Mouse (Mus musculus) embryo, embryonic 11.5 days (tissue): ENCODE results near the gene Atn1.
A peak's percentile ranks its signal among the peaks of the same experiment; 100 is the strongest.

ENCODE experiments used
- DNase-seq: peaks from one replicate; pipeline ENCODE4 v3.0.0-alpha.2; 2012; ENCODE audit warnings: low read depth, low spot score

The Atn1 gene

GRCm38 (mm10) chr6:124768704-124769044, 12.3 kb upstream of the Atn1 start:
- no peak for DNase-seq

DNA sequence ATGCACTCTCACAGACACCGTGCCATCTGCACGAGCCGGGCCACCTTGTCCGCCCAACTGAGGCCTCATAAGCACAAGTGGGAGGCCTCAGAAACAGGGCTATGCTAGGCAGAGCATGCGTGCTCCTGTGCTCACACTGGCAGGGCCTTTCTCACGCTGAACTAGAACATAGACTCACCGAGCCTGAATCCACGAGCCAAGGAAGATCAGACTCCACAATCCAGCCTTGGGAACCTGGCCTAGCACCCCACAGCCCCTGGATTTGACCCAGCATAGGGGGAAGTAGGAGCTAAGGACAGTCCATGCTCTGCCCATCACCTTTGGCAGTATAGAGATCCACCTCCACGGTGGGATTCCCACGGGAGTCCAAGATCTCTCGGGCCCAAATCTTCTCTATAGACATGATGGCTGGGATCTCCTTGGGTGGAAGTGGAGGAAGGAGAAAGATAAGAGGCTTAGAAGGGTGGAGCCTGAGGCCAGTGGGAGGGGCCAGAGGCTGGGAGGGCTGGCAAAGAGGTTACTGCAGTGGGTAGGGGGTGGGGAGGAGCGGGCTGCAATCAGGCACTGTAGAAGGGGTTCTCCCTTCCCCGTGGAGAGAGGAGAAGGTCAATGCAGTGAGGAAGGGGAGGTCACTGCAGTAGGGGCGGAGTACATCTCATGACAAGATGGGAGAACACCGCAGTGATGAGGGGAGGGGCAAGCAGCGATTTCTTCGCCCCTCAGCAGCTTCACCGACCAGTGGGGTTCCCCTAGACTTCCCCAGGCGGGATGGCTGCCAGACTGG, 11.8 kb upstream of the Atn1 start:
- DNase-seq = no peak

GRCm38 (mm10) chr6:124767536-124767919, 11.2 kb upstream of the Atn1 start:
- no peak for DNase-seq

- DNase-seq = no peak
Measured at GRCm38 (mm10) chr6:124765951-124766350, 9.6 kb upstream of the Atn1 start.

DNA sequence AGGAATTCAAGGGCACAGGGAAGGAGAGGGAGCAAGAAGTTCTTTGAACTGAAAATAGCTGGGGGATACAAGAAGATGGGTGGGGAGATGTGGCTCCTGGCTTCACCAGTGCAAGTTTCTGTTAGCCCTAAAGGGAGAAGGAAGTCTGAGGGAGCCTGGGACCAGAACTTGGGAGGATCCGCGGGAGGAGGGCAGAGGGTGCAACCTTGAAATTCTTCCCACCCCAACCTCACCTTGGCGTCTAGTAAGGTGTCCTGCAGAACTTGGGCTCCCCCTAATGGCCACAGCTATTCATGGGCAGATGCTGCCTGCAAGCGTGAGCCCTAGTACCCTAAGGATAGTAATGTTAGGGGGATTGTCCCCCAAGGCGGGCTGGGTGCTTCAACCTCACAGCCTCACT, 2.9 kb upstream of the Atn1 start:
- DNase-seq = peak; percentile 75

DNA sequence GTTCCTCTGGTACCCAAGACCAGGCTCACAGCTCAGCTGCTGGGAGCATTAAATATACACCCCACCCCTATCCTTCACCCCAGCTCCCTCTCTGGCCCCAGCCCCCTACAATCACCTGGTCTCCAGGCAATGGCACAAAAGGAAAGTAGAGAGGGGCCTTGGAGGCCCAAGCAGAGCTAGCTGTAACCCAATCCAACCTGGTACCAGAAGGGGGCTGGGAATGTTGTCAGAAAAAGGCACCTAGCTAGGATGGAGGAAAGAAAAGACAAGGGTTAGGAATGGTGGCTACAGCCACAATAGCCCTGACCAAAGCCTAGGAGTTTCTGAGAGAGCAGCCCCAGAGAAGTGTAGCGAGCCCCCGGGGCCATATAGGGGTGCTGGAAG, 2.5 kb upstream of the Atn1 start:
- DNase-seq = no peak

DNA sequence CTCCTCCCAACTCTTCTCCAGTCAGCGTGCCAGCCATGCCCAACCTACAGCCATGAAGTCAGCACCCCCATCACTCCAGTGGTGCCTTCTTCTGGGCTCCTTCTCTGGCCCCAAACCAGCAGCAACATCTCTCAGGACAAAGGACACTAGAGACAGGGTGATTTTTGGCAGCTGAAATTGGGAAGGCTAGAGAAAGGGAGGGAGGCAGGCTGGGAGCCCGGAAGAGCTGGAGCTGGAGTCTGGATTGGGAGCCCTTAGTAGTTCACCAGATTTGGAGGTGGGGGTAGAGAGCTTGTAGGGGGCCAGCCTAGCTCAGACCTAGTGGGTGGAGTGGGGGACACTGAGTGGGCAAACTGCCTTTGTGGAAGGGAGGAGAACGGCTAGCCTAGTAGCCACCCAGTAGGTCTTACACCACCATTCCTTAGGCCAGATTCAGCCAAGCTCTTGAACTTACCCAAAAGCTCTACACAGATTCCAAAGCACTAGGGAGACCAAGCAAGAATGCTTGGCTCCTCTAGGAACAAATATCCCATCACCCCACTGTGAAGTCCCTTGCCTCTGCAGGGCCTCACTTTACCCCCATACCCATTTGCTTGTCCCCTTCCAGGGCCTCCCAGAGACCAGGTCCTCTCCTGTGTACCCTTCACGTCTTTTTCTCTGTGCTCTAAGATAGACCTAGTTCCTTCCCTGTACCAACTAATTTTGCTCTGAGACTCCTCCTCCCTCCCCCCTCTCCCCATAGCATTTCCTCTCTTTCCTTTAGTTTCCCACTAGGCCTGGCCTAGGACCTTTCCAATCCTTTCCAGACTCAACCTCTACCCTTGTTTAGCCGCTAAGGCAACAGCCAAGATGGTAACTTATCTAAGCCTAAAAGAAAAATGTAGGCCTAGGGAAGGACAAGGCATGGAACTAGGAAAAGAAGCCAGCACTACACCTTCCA, 1.9 kb upstream of the Atn1 start:
- DNase-seq = no peak

- no peak for DNase-seq
Measured at GRCm38 (mm10) chr6:124757351-124757880, 1.1 kb upstream of the Atn1 start.

DNA sequence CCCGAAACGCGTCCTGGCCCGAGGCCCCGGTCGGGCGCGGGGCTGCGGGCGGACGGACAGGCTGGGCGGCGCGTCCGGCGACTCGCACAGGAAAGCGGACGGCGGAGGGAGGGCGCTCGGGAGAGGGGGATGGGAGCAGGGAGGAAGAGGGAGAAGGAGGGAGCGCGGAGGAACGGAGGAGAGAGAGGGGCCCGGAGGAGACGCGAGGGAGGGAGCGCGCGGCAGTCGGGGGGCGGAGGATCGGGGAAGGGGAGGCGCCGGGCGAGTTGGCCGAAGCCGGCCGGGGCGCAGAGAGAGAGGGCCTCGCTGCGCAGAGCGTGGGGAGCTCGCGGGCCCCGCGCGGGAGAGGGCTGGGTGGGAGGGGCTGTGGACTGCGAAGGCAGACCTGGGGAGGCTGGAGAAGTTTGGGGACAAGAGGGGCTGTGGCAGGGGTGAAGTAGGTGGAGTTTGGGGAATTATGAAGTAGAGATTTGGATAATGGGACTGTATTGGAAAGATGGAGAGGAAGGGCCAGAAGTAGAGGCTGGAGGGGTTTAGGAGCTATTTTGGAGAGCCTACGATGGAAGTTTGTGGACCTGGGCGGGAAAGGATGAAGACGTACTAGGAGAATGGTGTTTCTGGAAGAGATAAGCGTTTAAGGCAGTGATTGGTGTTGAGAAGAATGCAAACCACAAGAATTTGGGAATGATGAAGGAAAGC, 477 bp upstream of the Atn1 start:
- peak; percentile 64 for DNase-seq

- DNase-seq = no peak
Measured at GRCm38 (mm10) chr6:124755306-124755705, 1.0 kb downstream of the Atn1 start.

DNA sequence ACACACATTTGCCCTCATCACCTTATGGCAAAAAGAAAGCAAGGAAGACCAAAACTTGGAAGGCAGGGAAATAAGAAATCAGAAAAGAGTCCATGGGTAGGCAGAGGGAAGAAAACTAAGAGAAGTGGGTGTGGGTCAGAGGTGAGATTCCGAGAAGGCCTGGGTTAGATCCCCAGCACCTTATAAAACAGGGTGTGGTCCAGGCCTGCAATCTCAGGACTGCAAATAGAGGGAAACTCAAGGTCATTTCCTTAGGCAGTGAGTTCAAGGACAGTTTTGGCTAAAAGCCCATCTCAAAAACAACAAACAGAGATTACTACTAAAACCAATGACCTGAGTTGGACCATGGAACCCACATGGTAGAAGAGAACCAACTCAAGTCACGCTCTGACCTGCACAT, 2.5 kb downstream of the Atn1 start:
- no peak for DNase-seq

- no peak for DNase-seq
Measured at GRCm38 (mm10) chr6:124750405-124750804, 5.9 kb downstream of the Atn1 start.

DNA sequence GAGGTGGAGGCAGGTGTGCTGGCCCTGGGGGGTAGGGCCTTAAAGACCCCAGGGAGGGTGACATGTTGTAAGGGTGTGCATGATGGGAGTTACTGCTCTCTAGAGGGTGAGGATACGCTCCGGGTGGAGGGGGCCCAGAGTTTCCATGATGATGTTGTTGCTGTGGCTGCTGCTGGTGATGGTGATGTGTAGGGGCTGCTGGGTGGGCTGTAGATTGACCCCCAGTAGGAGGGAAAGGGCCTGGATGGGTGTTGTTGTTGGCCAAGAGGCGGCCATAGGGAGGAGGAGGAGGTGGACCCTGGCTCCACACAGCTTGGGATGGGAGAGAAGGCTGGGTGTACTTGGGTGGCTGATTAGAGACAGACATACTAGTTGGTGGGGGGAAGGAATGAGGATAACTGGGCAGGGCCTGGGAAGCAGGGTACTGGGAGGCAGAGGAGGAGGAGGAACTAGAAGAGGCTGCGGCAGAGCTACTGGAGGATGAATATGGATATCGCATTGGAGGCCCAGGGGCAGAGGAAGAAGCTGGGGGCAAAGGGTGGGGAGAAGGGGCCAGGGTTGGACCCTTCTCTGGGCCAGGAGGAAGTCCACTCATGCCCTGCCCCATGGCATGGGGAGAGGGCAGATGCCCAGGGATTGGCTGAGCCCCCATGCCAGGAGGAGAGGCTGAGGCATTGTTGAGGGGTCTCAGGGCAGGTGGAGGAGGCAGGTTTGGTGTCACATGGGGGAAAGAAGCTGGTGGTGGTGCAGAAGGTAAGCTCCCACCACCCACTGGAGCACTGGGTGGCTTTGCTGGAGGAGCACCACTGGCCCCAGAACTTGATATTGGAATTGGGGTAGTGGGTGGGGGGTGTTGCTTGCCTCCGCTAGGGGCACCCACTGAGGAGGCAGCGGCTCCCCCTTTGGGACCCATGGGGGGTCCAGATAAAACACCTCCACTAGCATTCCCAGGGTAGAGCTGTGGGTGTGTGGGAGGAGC, 9.4 kb downstream of the Atn1 start:
- DNase-seq = no peak

DNA sequence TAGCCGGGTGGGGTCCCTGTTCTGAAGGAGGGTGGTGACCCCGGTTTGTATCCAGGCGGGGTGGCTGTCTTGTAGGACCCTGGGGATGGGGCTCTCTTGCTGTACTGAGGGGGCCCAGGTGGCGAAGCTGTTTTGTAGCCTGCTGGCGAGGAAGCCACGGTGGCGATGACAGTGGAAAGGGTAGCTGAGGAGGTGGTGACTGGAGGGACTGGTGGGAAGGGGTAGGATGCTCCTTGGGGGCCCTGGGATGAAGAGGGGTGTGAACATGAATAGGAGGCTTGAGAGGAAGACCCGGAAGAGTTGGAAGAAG, 10.1 kb downstream of the Atn1 start:
- DNase-seq = no peak

DNA sequence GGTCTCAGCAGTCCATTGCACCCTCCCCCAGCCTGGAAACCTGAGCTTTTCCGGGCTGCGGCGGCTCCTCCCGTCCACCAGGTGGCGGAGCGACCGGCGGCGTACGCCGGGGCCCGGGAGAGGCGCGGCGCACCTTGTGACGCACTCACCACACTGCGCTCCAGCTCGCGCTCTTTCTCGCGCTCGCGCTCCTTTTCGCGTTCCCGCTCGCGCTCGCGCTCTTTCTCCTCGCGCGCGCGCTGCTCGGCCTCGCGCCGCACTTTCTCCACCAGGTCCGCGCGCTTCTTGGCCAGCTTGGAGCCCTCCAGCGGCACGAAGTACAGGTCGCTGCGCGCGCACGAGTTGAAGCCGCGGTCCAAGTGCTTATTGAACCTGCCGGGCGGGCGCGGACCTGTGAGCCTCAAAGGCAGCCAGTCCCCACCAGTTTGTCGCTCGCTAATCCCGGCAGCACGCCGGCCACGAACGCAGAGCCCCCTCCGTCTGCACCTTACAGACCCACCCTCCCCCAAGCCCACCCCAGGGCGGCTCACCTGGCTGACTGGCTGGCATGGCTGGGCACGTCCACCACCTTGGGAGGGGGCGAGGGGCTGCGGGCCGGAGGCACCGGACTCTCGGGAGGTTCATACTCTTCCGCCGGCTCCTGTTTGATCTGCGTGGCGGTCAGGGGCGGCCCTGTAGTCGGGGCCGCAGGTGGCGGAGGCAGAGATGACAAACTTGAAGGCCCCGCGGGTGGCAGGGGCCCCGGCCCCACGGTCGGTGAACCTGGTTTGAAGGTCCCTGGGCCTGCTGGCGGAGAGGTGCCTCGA, 10.6 kb downstream of the Atn1 start:
- DNase-seq = peak; percentile 93

DNA sequence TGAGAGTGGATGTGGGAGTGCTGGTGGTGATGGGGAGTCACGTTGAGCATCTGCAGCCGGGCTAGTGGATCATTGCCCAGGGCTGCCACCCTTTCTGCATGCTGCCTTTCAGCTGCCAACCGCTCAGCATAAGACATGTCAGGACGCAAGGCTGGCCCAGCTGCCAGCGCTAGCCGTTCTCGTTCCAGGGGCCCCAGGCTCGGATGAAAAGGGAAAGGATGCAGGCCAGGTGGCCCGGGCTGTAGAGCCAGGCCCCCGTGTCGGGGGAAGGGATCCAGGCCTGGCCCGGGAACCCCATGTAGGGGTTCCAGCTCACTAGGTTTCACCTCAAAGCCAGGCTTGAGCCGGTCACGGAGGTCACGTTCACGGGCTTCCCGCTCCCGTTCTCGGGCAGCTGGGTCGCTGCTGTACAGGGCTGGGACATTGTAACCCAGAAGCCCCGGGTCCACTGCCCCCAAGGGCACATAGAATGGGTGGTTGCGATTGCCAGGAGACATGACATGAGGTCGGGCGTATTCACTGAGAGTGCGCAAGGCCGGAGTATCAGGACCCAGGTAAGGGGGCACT, 11.5 kb downstream of the Atn1 start:
- no peak for DNase-seq

DNA sequence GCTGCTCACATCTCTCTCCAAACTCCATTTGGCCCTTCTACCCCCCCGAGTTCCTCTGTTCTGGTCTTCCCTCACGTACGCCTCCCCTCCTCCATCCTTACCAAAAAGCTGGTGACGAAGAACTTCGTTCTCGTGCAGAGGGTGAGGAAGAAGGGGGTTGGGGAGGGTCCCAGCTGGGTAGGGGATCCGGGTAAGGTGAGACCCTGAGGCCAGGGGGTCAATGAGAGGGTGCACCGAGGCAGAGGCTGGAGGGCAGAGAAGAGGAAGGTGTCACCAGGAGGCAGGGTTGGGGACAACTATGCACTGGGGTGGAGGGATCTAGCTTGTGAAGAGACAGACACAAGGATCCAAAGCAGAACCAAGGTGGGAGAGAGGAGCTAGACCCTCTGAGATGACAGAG, 12.7 kb downstream of the Atn1 start:
- no peak for DNase-seq

DNA sequence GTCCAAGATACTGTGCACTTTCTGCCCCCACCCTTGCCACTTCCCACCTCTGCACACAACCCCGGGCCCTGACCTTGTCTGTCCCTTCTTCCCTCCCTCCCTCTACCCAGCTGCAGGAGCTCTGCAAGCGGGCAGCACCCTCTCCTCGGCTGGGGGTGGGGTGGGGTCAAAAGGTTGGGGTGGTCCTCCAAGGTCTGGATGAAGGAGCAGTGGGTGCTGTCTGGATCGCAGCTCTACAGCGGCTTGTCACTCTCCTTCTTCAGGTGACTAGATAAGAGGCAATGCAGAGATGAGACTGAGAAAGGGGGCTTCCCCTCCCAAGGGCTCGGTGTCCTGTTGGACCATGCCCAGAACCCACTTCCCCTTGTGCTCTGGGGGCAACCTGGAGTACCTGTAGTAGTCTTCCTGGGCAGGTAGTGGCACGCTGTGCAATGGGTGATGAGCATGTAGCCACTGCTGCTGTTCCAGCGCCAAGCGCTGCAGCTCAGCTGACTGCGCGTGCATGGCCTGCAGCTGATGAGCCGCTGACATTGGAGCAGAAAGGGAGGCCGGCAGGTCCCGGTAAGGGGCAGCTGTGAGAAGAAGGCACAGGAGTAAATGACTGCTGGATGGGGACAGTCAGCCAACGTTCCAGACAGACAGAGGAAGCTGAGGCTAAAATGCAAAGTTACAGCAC, 13.3 kb downstream of the Atn1 start:
- DNase-seq = no peak

GRCm38 (mm10) chr6:124741842-124742241, 14.5 kb downstream of the Atn1 start:
- no peak for DNase-seq
